Comparison of ENCODE assay signal across 21 mouse cellular contexts in genomic region chr11:12215582-12215981, GRCm38 (mm10).
A peak's percentile ranks its signal among the peaks of the same experiment; 100 is the strongest.
DNase-seq lines count a peak whose midpoint lies in the region; ATAC-seq and TF ChIP-seq lines count a peak whose summit lies in the region.
"Had no signal": no experiment of that assay in that cellular context is flagged by ENCODE, and none has a peak within 500 bp of the region (broad histone marks: within the 10 kb centered on the region; RNA-seq: fewer than 3 reads in every experiment).

No protein-coding gene starts in this region.

- DNase-seq in heart, postnatal 4 days: no peak
- DNase-seq in lung, postnatal 0 days (ENCODE audit: low spot score): no peak
- DNase-seq in gastrocnemius, adult 8-10 months (ENCODE audit: low spot score in 2 of 2): no peak
- DNase-seq: adrenal gland, postnatal 14 days; cerebellum, adult 11-12 months; cerebellum, adult 9-11 months; gastrocnemius, adult 2 months; gastrocnemius, postnatal 36 days; heart, adult 18-20 months had no signal

- ATAC-seq in heart, embryonic 12.5 days (ENCODE audit: insufficient number of reproducible peaks, low FRiP score): 0 out of 2 replicates have a peak, but pooled peaks have one; percentile 36
- peak; percentile 97 for ATAC-seq in liver, embryonic 12.5 days
- ATAC-seq in liver, embryonic 16.5 days (ENCODE audit: low read depth): peak; percentile 90
- ATAC-seq in megakaryocyte-erythroid progenitor cell, adult 5-6 weeks (replicated peaks; ENCODE audit: low FRiP score, low TSS enrichment, poor library complexity, severe bottlenecking): no peak
- ATAC-seq in lung, postnatal 0 days: no peak
- ATAC-seq: activated CD4-positive, CD25-positive, alpha-beta regulatory T cell, adult 4 months; forebrain, embryonic 13.5 days; hindbrain, postnatal 0 days; Patski had no signal

- no peaks in the 10 kb centered on the region for H3K36me3 ChIP-seq in heart, embryonic 12.5 days
- H3K36me3 ChIP-seq in liver, embryonic 12.5 days: no peaks in the 10 kb centered on the region
- no peaks in the 10 kb centered on the region for H3K36me3 ChIP-seq in liver, embryonic 16.5 days (ENCODE audit: control insufficient read depth, insufficient read depth)
- no peaks in the 10 kb centered on the region for H3K36me3 ChIP-seq in lung, postnatal 0 days (ENCODE audit: insufficient read depth, low read length)
- H3K36me3 ChIP-seq: embryonic facial prominence, embryonic 10.5 days; heart, embryonic 13.5 days; hindbrain, embryonic 13.5 days had no signal

- no peaks in the 10 kb centered on the region for H3K9me3 ChIP-seq in heart, embryonic 12.5 days (replicated peaks)
- H3K9me3 ChIP-seq in liver, embryonic 12.5 days (replicated peaks): no peaks in the 10 kb centered on the region
- no peaks in the 10 kb centered on the region for H3K9me3 ChIP-seq in liver, embryonic 16.5 days (replicated peaks; ENCODE audit: control insufficient read depth, low read length)
- no peaks in the 10 kb centered on the region for H3K9me3 ChIP-seq in lung, postnatal 0 days (ENCODE audit: low read length)
- H3K9me3 ChIP-seq: embryonic facial prominence, embryonic 10.5 days; forebrain, embryonic 13.5 days; heart, embryonic 13.5 days; hindbrain, embryonic 13.5 days had no signal

- H3K4me1 ChIP-seq in heart, embryonic 12.5 days (replicated peaks): peaks cover 13% of the 10 kb centered on the region
- peaks cover 35% of the 10 kb centered on the region for H3K4me1 ChIP-seq in liver, embryonic 12.5 days
- no peaks in the 10 kb centered on the region; the same call in none of the 2 replicates for H3K4me1 ChIP-seq in liver, embryonic 16.5 days (ENCODE audit: control insufficient read depth, low read depth, low read length)
- H3K4me1 ChIP-seq in lung, postnatal 0 days (ENCODE audit: insufficient read depth, low read depth, low read length): no peaks in the 10 kb centered on the region
- H3K4me1 ChIP-seq: embryonic facial prominence, embryonic 10.5 days; hindbrain, embryonic 13.5 days had no signal

- no peak overlapping the region for H3K4me2 ChIP-seq in heart, embryonic 12.5 days
- peak overlapping the region; percentile 22 for H3K4me2 ChIP-seq in liver, embryonic 12.5 days
- no peak overlapping the region for H3K4me2 ChIP-seq in liver, embryonic 16.5 days (ENCODE audit: low read depth, low read length)
- H3K4me2 ChIP-seq in lung, postnatal 0 days (replicated peaks; ENCODE audit: low read depth, low read length): no peak overlapping the region
- H3K4me2 ChIP-seq: forebrain, embryonic 13.5 days; heart, embryonic 13.5 days; hindbrain, embryonic 13.5 days had no signal

- 27% methylated on average over 1 of the region's 1 CpGs for WGBS in heart, embryonic 12.5 days
- 43% methylated on average over 1 of the region's 1 CpGs for WGBS in liver, embryonic 12.5 days (ENCODE audit: insufficient replicate concordance)
- WGBS in liver, embryonic 16.5 days (ENCODE audit: insufficient replicate concordance): 55% methylated on average over 1 of the region's 1 CpGs
- WGBS in lung, postnatal 0 days: 39% methylated on average over 1 of the region's 1 CpGs

- H3K27me3 ChIP-seq in heart, embryonic 12.5 days (replicated peaks): no peaks in the 10 kb centered on the region
- no peaks in the 10 kb centered on the region for H3K27me3 ChIP-seq in liver, embryonic 12.5 days (replicated peaks)
- no peaks in the 10 kb centered on the region for H3K27me3 ChIP-seq in liver, embryonic 16.5 days (ENCODE audit: control insufficient read depth, insufficient read depth, low read depth, low read length)
- H3K27me3 ChIP-seq in lung, postnatal 0 days (replicated peaks; ENCODE audit: insufficient read depth, low read length): no peaks in the 10 kb centered on the region
- H3K27me3 ChIP-seq: CH12.LX; heart, embryonic 13.5 days; hindbrain, embryonic 13.5 days; Patski had no signal

- no peak overlapping the region for H3K9ac ChIP-seq in heart, embryonic 12.5 days
- H3K9ac ChIP-seq in liver, embryonic 12.5 days: no peak overlapping the region
- H3K9ac ChIP-seq in liver, embryonic 16.5 days (ENCODE audit: low read depth, low read length): no peak overlapping the region
- H3K9ac ChIP-seq in lung, postnatal 0 days (replicated peaks; ENCODE audit: low read depth): no peak overlapping the region
- H3K9ac ChIP-seq: forebrain, embryonic 13.5 days; heart, embryonic 13.5 days; hindbrain, embryonic 13.5 days had no signal

- H3K4me3 ChIP-seq in heart, embryonic 12.5 days: no peak overlapping the region
- H3K4me3 ChIP-seq in liver, embryonic 12.5 days: no peak overlapping the region
- H3K4me3 ChIP-seq in liver, embryonic 16.5 days (ENCODE audit: low read depth, low read length): no peak overlapping the region
- H3K4me3 ChIP-seq in lung, postnatal 0 days (ENCODE audit: low read depth, low read length): no peak overlapping the region
- H3K4me3 ChIP-seq: embryonic facial prominence, embryonic 10.5 days; forebrain, embryonic 13.5 days; gastrocnemius, adult 2 months; heart, embryonic 13.5 days; hindbrain, embryonic 13.5 days had no signal

- no peak for TF ChIP-seq CTCF in lung, postnatal 0 days (IDR thresholded peaks at IDR 0.05)

- no peak for TF ChIP-seq EP300 in lung, postnatal 0 days (IDR thresholded peaks at IDR 0.05)

- no peak overlapping the region for H3K27ac ChIP-seq in heart, embryonic 12.5 days (ENCODE audit: poor library complexity, severe bottlenecking)
- H3K27ac ChIP-seq in liver, embryonic 12.5 days: no peak overlapping the region
- H3K27ac ChIP-seq in liver, embryonic 16.5 days (ENCODE audit: low read length): no peak overlapping the region
- H3K27ac ChIP-seq in lung, postnatal 0 days (ENCODE audit: low read length): no peak overlapping the region
- H3K27ac ChIP-seq: embryonic facial prominence, embryonic 10.5 days; forebrain, embryonic 13.5 days; gastrocnemius, adult 2 months; heart, embryonic 13.5 days; hindbrain, embryonic 13.5 days; hindbrain, postnatal 0 days had no signal

Comparison
In these comparisons a context has a peak if more than half of its experiments do, and no peak if none do; other contexts are left out.
1. ATAC-seq: peak in heart, embryonic 12.5 days (single experiment), liver, embryonic 12.5 days (single experiment) and liver, embryonic 16.5 days (single experiment); none in megakaryocyte-erythroid progenitor cell, adult 5-6 weeks (single experiment) and lung, postnatal 0 days (single experiment).